Mouse (Mus musculus): Measurements from ENCODE around the gene Ccdc167. TPM values are rescaled to one million over a fixed set of nuclear protein-coding genes. Genes with fewer than 3 reads are reported as not detected.
A peak's percentile ranks its signal among the peaks of the same experiment; 100 is the strongest.

Ccdc167 gene
- polyA plus RNA-seq, 1 experiment from 2014 or later: 14.2 TPM

DNA sequence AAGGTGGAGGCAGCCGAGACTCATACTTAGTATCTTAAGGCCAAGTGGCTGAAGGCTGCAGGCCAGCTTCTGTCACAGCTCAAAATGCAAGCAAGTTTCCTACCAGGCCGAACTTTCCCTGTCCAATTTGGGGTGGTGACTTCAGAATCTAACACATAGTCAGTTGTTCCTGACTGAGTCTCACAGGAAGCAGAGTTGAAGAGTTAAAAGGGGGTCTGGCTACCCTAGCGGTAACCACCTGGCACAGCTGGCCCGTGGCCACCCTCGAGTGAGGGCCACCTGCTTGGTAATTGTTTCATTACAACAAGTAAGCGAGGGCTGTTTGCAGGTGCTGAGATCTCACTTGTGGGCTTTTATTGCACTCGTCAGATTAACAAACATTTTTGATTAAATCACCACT, 4.3 kb downstream of the Ccdc167 start:
- Histone ChIP-seq H3K9ac (no peak overlapping the region), H3K36me3 (ENCODE audit: poor library complexity, severe bottlenecking) (0 out of 2 replicates have a peak, but pooled peaks cover 5% of the 10 kb centered on the region), H3K4me3 (no peak overlapping the region), H3K27me3 (no peaks in the 10 kb centered on the region), H3K27ac (peak overlapping the region; percentile 91), H3K4me1 (peaks cover 75% of the 10 kb centered on the region), H3K4me2 (no peak overlapping the region), H3K9me3 (replicated peaks) (no peaks in the 10 kb centered on the region)
- no peak for ATAC-seq
- WGBS: 48% methylated on average over 7 of the region's 7 CpGs

DNA sequence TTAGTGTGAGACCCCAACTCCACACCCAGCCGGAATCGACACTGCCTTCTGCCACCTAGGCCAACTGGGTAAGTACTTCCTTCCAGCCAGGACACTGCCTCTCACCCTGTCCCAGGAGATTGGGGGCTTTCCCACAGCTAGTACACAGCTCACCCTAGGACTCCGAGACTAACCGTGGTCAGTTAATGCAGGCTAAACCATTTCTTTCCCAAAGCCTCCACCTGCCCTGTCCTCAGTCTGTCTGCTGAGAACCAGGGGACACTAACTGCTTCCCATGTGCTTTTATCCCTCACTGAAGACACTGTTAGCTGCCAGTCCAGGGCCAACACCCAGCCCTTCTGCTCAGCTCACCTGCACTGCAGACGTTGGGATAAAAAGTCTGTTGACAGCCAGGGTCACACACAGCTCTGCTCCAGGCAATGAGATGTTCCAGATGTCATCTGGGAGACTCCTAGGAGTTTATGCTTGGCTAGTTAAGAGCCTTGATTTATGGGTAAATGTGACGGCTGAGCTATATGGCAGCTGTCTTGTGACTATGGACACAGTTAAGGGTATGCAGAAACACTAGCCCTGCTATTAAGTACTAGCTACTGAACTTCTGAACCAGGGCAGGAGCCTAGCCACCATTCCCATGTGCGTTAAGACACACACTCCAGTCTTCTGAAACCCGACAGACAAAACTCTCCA, 5.0 kb downstream of the Ccdc167 start:
- Histone ChIP-seq H3K9me3 (replicated peaks) (no peaks in the 10 kb centered on the region), H3K4me3 (no peak overlapping the region), H3K27ac (peak overlapping the region; percentile 91), H3K4me1 (peaks cover 77% of the 10 kb centered on the region), H3K36me3 (ENCODE audit: poor library complexity, severe bottlenecking) (0 out of 2 replicates have a peak, but pooled peaks cover 5% of the 10 kb centered on the region), H3K27me3 (no peaks in the 10 kb centered on the region), H3K4me2 (peak overlapping the region; percentile 8; the same call in 1 of the 2 replicates), H3K9ac (no peak overlapping the region; the same call in 1 of the 2 replicates)
- no peak for ATAC-seq
- WGBS: 66% methylated on average over 8 of the region's 8 CpGs

DNA sequence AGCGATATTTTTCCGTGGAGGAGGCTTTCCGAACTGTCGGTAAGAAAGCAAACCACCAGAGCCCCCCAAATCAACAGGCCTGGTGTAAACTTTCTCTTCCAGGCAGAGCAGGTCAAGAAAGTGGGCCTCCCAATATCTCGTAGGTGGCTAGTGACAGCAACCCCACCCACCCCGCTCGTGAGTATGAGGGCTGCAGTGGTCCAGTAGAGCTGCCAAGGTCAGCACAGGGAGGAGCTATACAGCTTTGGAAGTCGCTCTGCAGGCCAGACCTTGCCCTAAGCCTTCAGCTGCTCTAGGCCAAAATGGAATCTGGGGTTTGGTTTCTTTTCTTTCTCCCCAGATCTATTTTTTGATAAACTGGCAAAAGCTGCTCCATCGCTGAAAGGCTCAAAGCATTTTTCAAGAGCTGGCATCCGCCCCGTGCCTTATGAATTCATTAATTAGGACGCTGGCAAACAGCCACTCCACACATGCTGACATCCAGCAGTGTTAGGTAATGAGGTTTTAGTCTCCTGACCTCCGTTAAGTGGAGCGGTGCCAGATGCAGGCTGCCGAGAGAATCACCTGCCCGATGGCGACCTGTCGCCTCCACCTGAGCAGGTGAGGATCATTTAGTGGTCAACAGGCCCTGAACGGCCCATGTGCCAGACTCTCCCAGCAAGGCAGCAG, 5.6 kb downstream of the Ccdc167 start:
- 43% methylated on average over 19 of the region's 19 CpGs for WGBS
- H3K36me3 ChIP-seq (ENCODE audit: poor library complexity, severe bottlenecking): 0 out of 2 replicates have a peak, but pooled peaks cover 5% of the 10 kb centered on the region
- H3K4me3 ChIP-seq: no peak overlapping the region
- peak overlapping the region; percentile 91 for H3K27ac ChIP-seq
- peak overlapping the region; percentile 23 for H3K4me2 ChIP-seq
- H3K4me1 ChIP-seq: peaks cover 80% of the 10 kb centered on the region
- H3K9ac ChIP-seq: no peak overlapping the region
- ATAC-seq: no peak
- H3K27me3 ChIP-seq: no peaks in the 10 kb centered on the region
- no peaks in the 10 kb centered on the region for H3K9me3 ChIP-seq (replicated peaks)

- peak; percentile 72 for ATAC-seq
- Histone ChIP-seq H3K9ac (no peak overlapping the region), H3K4me2 (peak overlapping the region; percentile 23), H3K27ac (peak overlapping the region; percentile 91), H3K36me3 (ENCODE audit: poor library complexity, severe bottlenecking) (0 out of 2 replicates have a peak, but pooled peaks cover 5% of the 10 kb centered on the region), H3K4me3 (no peak overlapping the region), H3K4me1 (peaks cover 80% of the 10 kb centered on the region), H3K9me3 (replicated peaks) (no peaks in the 10 kb centered on the region), H3K27me3 (no peaks in the 10 kb centered on the region)
- WGBS: 58% methylated on average over 11 of the region's 11 CpGs
Observed at GRCm38 (mm10) chr17:29710562-29711044, 6.2 kb downstream of the Ccdc167 start.

GRCm38 (mm10) chr17:29708783-29709182, 8.1 kb downstream of the Ccdc167 start:
- peaks cover 92% of the 10 kb centered on the region for H3K4me1 ChIP-seq
- peak overlapping the region; percentile 40; the same call in 1 of the 2 replicates for H3K9ac ChIP-seq

DNA sequence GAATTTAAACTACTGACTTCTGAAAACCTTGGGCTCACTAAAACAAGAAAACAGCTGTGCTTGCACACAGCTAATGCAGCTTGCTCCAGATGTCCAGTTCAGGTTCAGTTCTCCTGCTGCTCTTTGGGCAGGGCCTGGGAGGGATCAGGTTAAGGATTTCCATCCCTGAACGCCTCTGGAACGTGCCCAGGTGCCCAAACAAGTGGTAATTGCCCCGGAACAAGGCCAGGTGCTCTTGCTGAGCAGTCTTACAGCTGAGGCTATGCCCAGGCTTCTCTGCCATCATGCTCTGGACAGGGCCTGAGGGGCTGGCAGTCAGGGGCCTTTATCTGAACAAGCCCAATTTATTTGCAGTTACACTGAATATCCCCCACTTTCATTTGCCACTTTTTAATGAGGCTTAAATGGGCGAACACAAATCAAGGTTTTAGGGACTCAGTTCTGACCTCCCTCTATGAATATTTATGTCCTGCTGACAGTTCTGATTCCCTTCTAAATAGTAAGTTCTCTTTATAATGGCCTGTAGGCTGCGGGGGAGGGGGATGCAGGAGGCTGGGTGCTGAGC, 9.8 kb downstream of the Ccdc167 start:
- H3K4me1 ChIP-seq: peaks cover 95% of the 10 kb centered on the region
- 28% methylated on average over 5 of the region's 5 CpGs for WGBS
- H3K36me3 ChIP-seq (ENCODE audit: poor library complexity, severe bottlenecking): peaks cover 22% of the 10 kb centered on the region
- no peaks in the 10 kb centered on the region for H3K27me3 ChIP-seq
- H3K4me3 ChIP-seq: no peak overlapping the region
- no peak overlapping the region for H3K4me2 ChIP-seq
- no peak for ATAC-seq
- peak overlapping the region; percentile 40; the same call in 1 of the 2 replicates for H3K9ac ChIP-seq
- H3K27ac ChIP-seq: peak overlapping the region; percentile 51
- H3K9me3 ChIP-seq (replicated peaks): no peaks in the 10 kb centered on the region

More at GRCm38 (mm10) chr17:29708783-29709182, 8.1 kb downstream of the Ccdc167 start:
- Histone ChIP-seq H3K9me3 (replicated peaks) (no peaks in the 10 kb centered on the region), H3K27me3 (no peaks in the 10 kb centered on the region), H3K27ac (no peak overlapping the region; the same call in 1 of the 2 replicates), H3K4me2 (no peak overlapping the region), H3K4me3 (no peak overlapping the region), H3K36me3 (ENCODE audit: poor library complexity, severe bottlenecking) (peaks cover 5% of the 10 kb centered on the region; the same call in 1 of the 2 replicates)
- 80% methylated on average over 5 of the region's 5 CpGs for WGBS
- no peak for ATAC-seq

DNA sequence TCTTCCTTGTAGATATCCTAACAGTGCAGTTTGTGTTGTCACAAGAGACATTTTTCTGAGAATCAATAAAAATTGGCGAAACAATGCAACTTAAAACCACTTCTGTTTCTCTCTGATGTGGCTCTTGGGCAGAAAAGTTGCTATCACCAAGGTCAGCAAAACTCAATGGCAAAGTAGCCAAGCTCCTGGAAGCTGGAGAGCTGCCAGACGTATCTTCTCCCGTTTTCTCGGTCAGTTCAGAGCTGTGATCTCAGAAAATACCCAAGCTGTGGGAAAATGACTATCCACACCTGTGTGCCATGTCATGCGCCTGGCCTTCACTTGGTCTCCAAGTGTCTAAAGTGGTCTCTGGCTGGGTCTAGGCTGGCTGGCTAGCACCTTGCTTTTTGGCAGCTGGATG, 11.0 kb downstream of the Ccdc167 start:
- no peak for ATAC-seq
- no peak overlapping the region for H3K9ac ChIP-seq
- no peak overlapping the region for H3K27ac ChIP-seq
- no peaks in the 10 kb centered on the region for H3K9me3 ChIP-seq (replicated peaks)
- no peak overlapping the region for H3K4me3 ChIP-seq
- peaks cover 34% of the 10 kb centered on the region for H3K36me3 ChIP-seq (ENCODE audit: poor library complexity, severe bottlenecking)
- peaks cover 85% of the 10 kb centered on the region for H3K4me1 ChIP-seq
- no peaks in the 10 kb centered on the region for H3K27me3 ChIP-seq
- no peak overlapping the region for H3K4me2 ChIP-seq
- 84% methylated on average over 5 of the region's 5 CpGs for WGBS

GRCm38 (mm10) chr17:29704781-29705180, 12.1 kb downstream of the Ccdc167 start:
- H3K4me1 ChIP-seq: peaks cover 74% of the 10 kb centered on the region
- peak; percentile 57 for ATAC-seq
- H3K27ac ChIP-seq: 0 out of 2 replicates have a peak overlapping the region, but pooled peaks have one; percentile 72

GRCm38 (mm10) chr17:29702938-29703710, 13.7 kb downstream of the Ccdc167 start:
- H3K4me1 ChIP-seq: peaks cover 58% of the 10 kb centered on the region
- ATAC-seq: peak; percentile 68; the same call in 1 of the 2 replicates
- peak overlapping the region; percentile 72 for H3K27ac ChIP-seq
- no peaks in the 10 kb centered on the region for H3K9me3 ChIP-seq (replicated peaks)
- H3K4me2 ChIP-seq: no peak overlapping the region
- H3K27me3 ChIP-seq: no peaks in the 10 kb centered on the region
- no peak overlapping the region for H3K4me3 ChIP-seq
- 71% methylated on average over 4 of the region's 4 CpGs for WGBS
- H3K36me3 ChIP-seq (ENCODE audit: poor library complexity, severe bottlenecking): peaks cover 62% of the 10 kb centered on the region
- H3K9ac ChIP-seq: no peak overlapping the region

More at GRCm38 (mm10) chr17:29704781-29705180, 12.1 kb downstream of the Ccdc167 start:
- Histone ChIP-seq H3K4me2 (no peak overlapping the region), H3K27me3 (no peaks in the 10 kb centered on the region), H3K36me3 (ENCODE audit: poor library complexity, severe bottlenecking) (peaks cover 45% of the 10 kb centered on the region), H3K4me3 (no peak overlapping the region), H3K9me3 (replicated peaks) (no peaks in the 10 kb centered on the region), H3K9ac (no peak overlapping the region)
- WGBS: 33% methylated on average over 3 of the region's 3 CpGs

GRCm38 (mm10) chr17:29700573-29700972, 16.3 kb downstream of the Ccdc167 start:
- WGBS: 94% methylated on average over 7 of the region's 7 CpGs
- Histone ChIP-seq H3K36me3 (ENCODE audit: poor library complexity, severe bottlenecking) (peaks cover 85% of the 10 kb centered on the region), H3K4me1 (peaks cover 32% of the 10 kb centered on the region)

GRCm38 (mm10) chr17:29698421-29698820, 18.4 kb downstream of the Ccdc167 start:
- Histone ChIP-seq H3K4me2 (no peak overlapping the region), H3K4me1 (peaks cover 15% of the 10 kb centered on the region)

More at GRCm38 (mm10) chr17:29700573-29700972, 16.3 kb downstream of the Ccdc167 start:
- Histone ChIP-seq H3K27ac (no peak overlapping the region), H3K4me3 (no peak overlapping the region), H3K9ac (no peak overlapping the region), H3K27me3 (no peaks in the 10 kb centered on the region), H3K4me2 (no peak overlapping the region), H3K9me3 (replicated peaks) (no peaks in the 10 kb centered on the region)
- no peak for ATAC-seq

More at GRCm38 (mm10) chr17:29698421-29698820, 18.4 kb downstream of the Ccdc167 start:
- Histone ChIP-seq H3K9ac (no peak overlapping the region), H3K4me3 (no peak overlapping the region), H3K27me3 (no peaks in the 10 kb centered on the region), H3K36me3 (ENCODE audit: poor library complexity, severe bottlenecking) (peaks cover 98% of the 10 kb centered on the region), H3K9me3 (replicated peaks) (no peaks in the 10 kb centered on the region), H3K27ac (no peak overlapping the region)
- no peak for ATAC-seq
- WGBS: 86% methylated on average over 6 of the region's 6 CpGs

Data from forebrain, embryonic 13.5 days (tissue).